Mouse (Mus musculus): Measurements from ENCODE around the gene Pde2a. TPM values are rescaled to one million over a fixed set of nuclear protein-coding genes. Genes with fewer than 3 reads are reported as not detected.

Gene Pde2a
- polyA plus RNA-seq, 1 experiment from 2014 or later: 16.4 TPM

- H3K9ac ChIP-seq (ENCODE audit: low read length): no peak overlapping the region
- DNase-seq (ENCODE audit: low spot score) (no peak), ATAC-seq (replicated peaks; ENCODE audit: low FRiP score, low TSS enrichment, low read depth) (no peak)
- no peaks in the 10 kb centered on the region for H3K36me3 ChIP-seq (ENCODE audit: control insufficient read depth, insufficient read depth, low read length)
- WGBS: 43% methylated on average over 2 of the region's 2 CpGs
- H3K27me3 ChIP-seq (replicated peaks; ENCODE audit: control insufficient read depth, insufficient read depth, low read length): peaks cover 7% of the 10 kb centered on the region
- H3K4me1 ChIP-seq (replicated peaks; ENCODE audit: control insufficient read depth, insufficient read depth, low read length): no peaks in the 10 kb centered on the region
- H3K9me3 ChIP-seq (ENCODE audit: control insufficient read depth, low read length): no peaks in the 10 kb centered on the region
- no peak overlapping the region for H3K4me2 ChIP-seq (ENCODE audit: low read length)
- H3K4me3 ChIP-seq (ENCODE audit: low read depth, low read length): no peak overlapping the region
- H3K27ac ChIP-seq (ENCODE audit: low read depth): no peak overlapping the region
Measured at GRCm38 (mm10) chr7:101509212-101509611, 87.7 kb downstream of the Pde2a start.

GRCm38 (mm10) chr7:101513655-101514054 is 92.2 kb downstream of the Pde2a start:
- Histone ChIP-seq H3K27ac (ENCODE audit: low read depth) (no peak overlapping the region), H3K9ac (ENCODE audit: low read length) (no peak overlapping the region), H3K4me1 (replicated peaks; ENCODE audit: control insufficient read depth, insufficient read depth, low read length) (no peaks in the 10 kb centered on the region), H3K4me2 (ENCODE audit: low read length) (no peak overlapping the region), H3K4me3 (ENCODE audit: low read depth, low read length) (no peak overlapping the region), H3K36me3 (ENCODE audit: control insufficient read depth, insufficient read depth, low read length) (no peaks in the 10 kb centered on the region), H3K27me3 (replicated peaks; ENCODE audit: control insufficient read depth, insufficient read depth, low read length) (no peaks in the 10 kb centered on the region), H3K9me3 (ENCODE audit: control insufficient read depth, low read length) (no peaks in the 10 kb centered on the region)
- ATAC-seq (replicated peaks; ENCODE audit: low FRiP score, low TSS enrichment, low read depth) (no peak), DNase-seq (ENCODE audit: low spot score) (no peak)
- WGBS: 75% methylated on average over 7 of the region's 7 CpGs

GRCm38 (mm10) chr7:101514768-101515167 is 93.3 kb downstream of the Pde2a start:
- Histone ChIP-seq H3K4me2 (ENCODE audit: low read length) (no peak overlapping the region), H3K27ac (ENCODE audit: low read depth) (no peak overlapping the region), H3K4me3 (ENCODE audit: low read depth, low read length) (no peak overlapping the region), H3K9me3 (ENCODE audit: control insufficient read depth, low read length) (no peaks in the 10 kb centered on the region), H3K36me3 (ENCODE audit: control insufficient read depth, insufficient read depth, low read length) (no peaks in the 10 kb centered on the region), H3K9ac (ENCODE audit: low read length) (no peak overlapping the region), H3K27me3 (replicated peaks; ENCODE audit: control insufficient read depth, insufficient read depth, low read length) (no peaks in the 10 kb centered on the region), H3K4me1 (replicated peaks; ENCODE audit: control insufficient read depth, insufficient read depth, low read length) (no peaks in the 10 kb centered on the region)
- ATAC-seq (replicated peaks; ENCODE audit: low FRiP score, low TSS enrichment, low read depth) (no peak), DNase-seq (ENCODE audit: low spot score) (no peak)
- 75% methylated on average over 6 of the region's 6 CpGs for WGBS

GRCm38 (mm10) chr7:101515295-101515694 is 93.8 kb downstream of the Pde2a start:
- no peak overlapping the region for H3K4me3 ChIP-seq (ENCODE audit: low read depth, low read length)
- 36% methylated on average over 6 of the region's 6 CpGs for WGBS
- H3K9me3 ChIP-seq (ENCODE audit: control insufficient read depth, low read length): no peaks in the 10 kb centered on the region
- no peaks in the 10 kb centered on the region for H3K4me1 ChIP-seq (replicated peaks; ENCODE audit: control insufficient read depth, insufficient read depth, low read length)
- H3K27ac ChIP-seq (ENCODE audit: low read depth): no peak overlapping the region
- H3K36me3 ChIP-seq (ENCODE audit: control insufficient read depth, insufficient read depth, low read length): no peaks in the 10 kb centered on the region
- H3K27me3 ChIP-seq (replicated peaks; ENCODE audit: control insufficient read depth, insufficient read depth, low read length): no peaks in the 10 kb centered on the region
- ATAC-seq (replicated peaks; ENCODE audit: low FRiP score, low TSS enrichment, low read depth) (no peak), DNase-seq (ENCODE audit: low spot score) (no peak)
- H3K9ac ChIP-seq (ENCODE audit: low read length): no peak overlapping the region
- H3K4me2 ChIP-seq (ENCODE audit: low read length): no peak overlapping the region

- 67% methylated on average over 6 of the region's 6 CpGs for WGBS
- ATAC-seq (replicated peaks; ENCODE audit: low FRiP score, low TSS enrichment, low read depth) (no peak), DNase-seq (ENCODE audit: low spot score) (no peak)
- no peaks in the 10 kb centered on the region for H3K36me3 ChIP-seq (ENCODE audit: control insufficient read depth, insufficient read depth, low read length)
- H3K4me3 ChIP-seq (ENCODE audit: low read depth, low read length): no peak overlapping the region
- H3K27me3 ChIP-seq (replicated peaks; ENCODE audit: control insufficient read depth, insufficient read depth, low read length): no peaks in the 10 kb centered on the region
- H3K9me3 ChIP-seq (ENCODE audit: control insufficient read depth, low read length): no peaks in the 10 kb centered on the region
- no peaks in the 10 kb centered on the region for H3K4me1 ChIP-seq (replicated peaks; ENCODE audit: control insufficient read depth, insufficient read depth, low read length)
- H3K27ac ChIP-seq (ENCODE audit: low read depth): no peak overlapping the region
- H3K9ac ChIP-seq (ENCODE audit: low read length): no peak overlapping the region
- H3K4me2 ChIP-seq (ENCODE audit: low read length): no peak overlapping the region
Measured at GRCm38 (mm10) chr7:101516460-101516859, 95.0 kb downstream of the Pde2a start.

- Histone ChIP-seq H3K27me3 (replicated peaks; ENCODE audit: control insufficient read depth, insufficient read depth, low read length) (no peaks in the 10 kb centered on the region), H3K9me3 (ENCODE audit: control insufficient read depth, low read length) (no peaks in the 10 kb centered on the region), H3K4me3 (ENCODE audit: low read depth, low read length) (no peak overlapping the region), H3K4me1 (replicated peaks; ENCODE audit: control insufficient read depth, insufficient read depth, low read length) (no peaks in the 10 kb centered on the region), H3K27ac (ENCODE audit: low read depth) (no peak overlapping the region), H3K4me2 (ENCODE audit: low read length) (no peak overlapping the region), H3K9ac (ENCODE audit: low read length) (no peak overlapping the region), H3K36me3 (ENCODE audit: control insufficient read depth, insufficient read depth, low read length) (no peaks in the 10 kb centered on the region)
- 67% methylated on average over 1 of the region's 1 CpGs for WGBS
- ATAC-seq (replicated peaks; ENCODE audit: low FRiP score, low TSS enrichment, low read depth) (no peak), DNase-seq (ENCODE audit: low spot score) (no peak)
Measured at GRCm38 (mm10) chr7:101521696-101522095, 100.2 kb downstream of the Pde2a start.

- Histone ChIP-seq H3K4me3 (ENCODE audit: low read depth, low read length) (no peak overlapping the region), H3K4me1 (replicated peaks; ENCODE audit: control insufficient read depth, insufficient read depth, low read length) (no peaks in the 10 kb centered on the region), H3K4me2 (ENCODE audit: low read length) (no peak overlapping the region), H3K9me3 (ENCODE audit: control insufficient read depth, low read length) (no peaks in the 10 kb centered on the region), H3K9ac (ENCODE audit: low read length) (no peak overlapping the region), H3K27me3 (replicated peaks; ENCODE audit: control insufficient read depth, insufficient read depth, low read length) (no peaks in the 10 kb centered on the region), H3K36me3 (ENCODE audit: control insufficient read depth, insufficient read depth, low read length) (no peaks in the 10 kb centered on the region), H3K27ac (ENCODE audit: low read depth) (no peak overlapping the region)
- 73% methylated on average over 2 of the region's 2 CpGs for WGBS
- DNase-seq (ENCODE audit: low spot score) (no peak), ATAC-seq (replicated peaks; ENCODE audit: low FRiP score, low TSS enrichment, low read depth) (no peak)
Measured at GRCm38 (mm10) chr7:101523205-101523604, 101.7 kb downstream of the Pde2a start.

GRCm38 (mm10) chr7:101526484-101526883 is 105.0 kb downstream of the Pde2a start:
- Histone ChIP-seq H3K4me2 (ENCODE audit: low read length) (no peak overlapping the region), H3K9ac (ENCODE audit: low read length) (no peak overlapping the region), H3K4me3 (ENCODE audit: low read depth, low read length) (no peak overlapping the region), H3K9me3 (ENCODE audit: control insufficient read depth, low read length) (no peaks in the 10 kb centered on the region), H3K36me3 (ENCODE audit: control insufficient read depth, insufficient read depth, low read length) (no peaks in the 10 kb centered on the region), H3K27me3 (replicated peaks; ENCODE audit: control insufficient read depth, insufficient read depth, low read length) (no peaks in the 10 kb centered on the region), H3K4me1 (replicated peaks; ENCODE audit: control insufficient read depth, insufficient read depth, low read length) (no peaks in the 10 kb centered on the region), H3K27ac (ENCODE audit: low read depth) (no peak overlapping the region)
- DNase-seq (ENCODE audit: low spot score) (no peak), ATAC-seq (replicated peaks; ENCODE audit: low FRiP score, low TSS enrichment, low read depth) (no peak)
- 65% methylated on average over 7 of the region's 7 CpGs for WGBS

GRCm38 (mm10) chr7:101534428-101534827 is 112.9 kb downstream of the Pde2a start:
- 19% methylated on average over 5 of the region's 5 CpGs for WGBS
- Histone ChIP-seq H3K4me1 (replicated peaks; ENCODE audit: control insufficient read depth, insufficient read depth, low read length) (peaks cover 2% of the 10 kb centered on the region; the same call in 1 of the 2 replicates), H3K4me3 (ENCODE audit: low read depth, low read length) (no peak overlapping the region), H3K9ac (ENCODE audit: low read length) (no peak overlapping the region), H3K27ac (ENCODE audit: low read depth) (no peak overlapping the region), H3K27me3 (replicated peaks; ENCODE audit: control insufficient read depth, insufficient read depth, low read length) (no peaks in the 10 kb centered on the region), H3K4me2 (ENCODE audit: low read length) (no peak overlapping the region), H3K36me3 (ENCODE audit: control insufficient read depth, insufficient read depth, low read length) (no peaks in the 10 kb centered on the region), H3K9me3 (ENCODE audit: control insufficient read depth, low read length) (no peaks in the 10 kb centered on the region)
- ATAC-seq (replicated peaks; ENCODE audit: low FRiP score, low TSS enrichment, low read depth) (0 out of 2 replicates have a peak, but pooled peaks have one; percentile 64), DNase-seq (ENCODE audit: low spot score) (no peak)

Measured in intestine, embryonic 14.5 days (tissue).